Comparison of ENCODE assay signal across 21 mouse cellular contexts in the genomic region with DNA sequence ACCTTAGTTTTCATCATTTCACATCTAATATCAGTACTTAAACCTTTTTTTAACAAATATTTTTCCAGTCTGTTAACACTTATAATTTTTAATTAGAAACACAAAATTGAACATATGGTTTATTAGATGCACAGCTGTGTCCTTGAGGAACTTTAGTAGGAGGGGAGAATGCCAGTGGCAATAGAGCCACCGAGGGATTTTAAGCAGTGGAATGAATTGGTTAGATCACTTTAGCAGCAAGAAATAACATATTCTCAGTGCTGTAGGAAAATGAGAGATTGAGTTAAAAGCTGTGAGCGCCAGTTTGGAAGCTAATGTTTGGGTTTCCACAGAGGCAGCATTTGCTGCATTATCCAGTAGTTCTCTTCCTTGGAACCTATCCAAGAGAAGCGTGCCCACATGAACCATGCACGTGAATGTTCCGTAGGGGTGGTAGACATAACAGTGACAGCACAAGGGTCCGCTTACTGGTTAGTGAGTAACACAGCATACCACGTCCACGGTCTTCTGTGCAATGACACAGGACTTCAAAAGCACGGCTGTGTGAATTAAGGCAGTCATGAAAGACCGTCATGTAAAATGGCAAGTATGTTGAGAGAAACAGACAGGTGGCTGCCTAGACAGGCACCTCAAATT.
DNase-seq lines count a peak whose midpoint lies in the region; ATAC-seq and TF ChIP-seq lines count a peak whose summit lies in the region.
"Had no signal": no experiment of that assay in that cellular context is flagged by ENCODE, and none has a peak within 500 bp of the region (broad histone marks: within the 10 kb centered on the region; RNA-seq: fewer than 3 reads in every experiment).

No protein-coding gene starts in this region.

- peak; percentile 63; the same call in 1 of the 2 replicates for ATAC-seq in forebrain, embryonic 14.5 days
- ATAC-seq in hindbrain, postnatal 0 days = 0 out of 2 replicates have a peak, but pooled peaks have one; percentile 38
- ATAC-seq: activated CD4-positive, CD25-positive, alpha-beta regulatory T cell, adult 4 months; intestine, embryonic 15.5 days had no signal

- H3K4me1 ChIP-seq in forebrain, embryonic 14.5 days (ENCODE audit: control insufficient read depth, insufficient read depth, low read length) = no peaks in the 10 kb centered on the region
- H3K4me1 ChIP-seq in forebrain, embryonic 10.5 days = no peaks in the 10 kb centered on the region
- no peaks in the 10 kb centered on the region for H3K4me1 ChIP-seq in hindbrain, postnatal 0 days (ENCODE audit: insufficient read depth, low read length)
- H3K4me1 ChIP-seq: intestine, embryonic 15.5 days; limb, embryonic 13.5 days; liver, embryonic 15.5 days; stomach, embryonic 15.5 days had no signal

- no peak overlapping the region for H3K4me3 ChIP-seq in forebrain, embryonic 14.5 days (ENCODE audit: low read depth, low read length)
- no peak overlapping the region for H3K4me3 ChIP-seq in forebrain, embryonic 10.5 days
- no peak overlapping the region for H3K4me3 ChIP-seq in left cerebral cortex, adult 2 months
- H3K4me3 ChIP-seq in hindbrain, postnatal 0 days (ENCODE audit: low read length) = no peak overlapping the region
- H3K4me3 ChIP-seq: intestine, embryonic 15.5 days; limb, embryonic 13.5 days; liver, embryonic 15.5 days; myocyte; stomach, embryonic 15.5 days had no signal

- no peaks in the 10 kb centered on the region for H3K9me3 ChIP-seq in forebrain, embryonic 14.5 days (replicated peaks; ENCODE audit: control insufficient read depth, low read length)
- H3K9me3 ChIP-seq in forebrain, embryonic 10.5 days = no peaks in the 10 kb centered on the region
- H3K9me3 ChIP-seq in hindbrain, postnatal 0 days (ENCODE audit: low read length) = no peaks in the 10 kb centered on the region
- H3K9me3 ChIP-seq: intestine, embryonic 15.5 days; limb, embryonic 13.5 days; liver, embryonic 15.5 days; stomach, embryonic 15.5 days had no signal

- H3K4me2 ChIP-seq in forebrain, embryonic 14.5 days (ENCODE audit: low read length) = no peak overlapping the region
- H3K4me2 ChIP-seq in hindbrain, postnatal 0 days (ENCODE audit: low read depth, low read length) = no peak overlapping the region
- H3K4me2 ChIP-seq: intestine, embryonic 15.5 days; limb, embryonic 13.5 days; liver, embryonic 15.5 days; stomach, embryonic 15.5 days had no signal

- DNase-seq in forebrain, embryonic 14.5 days (ENCODE audit: low spot score) = peak; percentile 56
- DNase-seq in forebrain, embryonic 10.5 days (ENCODE audit: extremely low spot score, low spot score) = no peak
- DNase-seq in left cerebral cortex, adult 2 months (ENCODE audit: extremely low spot score in 1 of 2, low spot score in 2 of 2) = peak in 1 of 2 experiments; percentile 22
- no peak for DNase-seq in left cerebral cortex, postnatal 10 days (ENCODE audit: extremely low spot score in 1 of 2, low spot score in 2 of 2)
- peak; percentile 46 for DNase-seq in brain, adult 2 months (ENCODE audit: low read depth, low spot score)
- DNase-seq in hindbrain, postnatal 0 days (ENCODE audit: low spot score) = peak; percentile 33
- no peak for DNase-seq in kidney, adult 9 months
- DNase-seq: adrenal gland, postnatal 25 days; cerebellum, postnatal 14 days; gastrocnemius, postnatal 25 days; heart, postnatal 10 days; lung, postnatal 14 days; spleen, adult 18-20 months; thymus, postnatal 25 days had no signal

- H3K27ac ChIP-seq in forebrain, embryonic 14.5 days (ENCODE audit: low read depth, low read length) = no peak overlapping the region; the same call in 1 of the 2 replicates
- no peak overlapping the region for H3K27ac ChIP-seq in forebrain, embryonic 10.5 days
- peak overlapping the region; percentile 33; the same call in 1 of the 2 replicates for H3K27ac ChIP-seq in left cerebral cortex, adult 2 months
- H3K27ac ChIP-seq in hindbrain, postnatal 0 days = no peak overlapping the region; the same call in 1 of the 2 replicates
- H3K27ac ChIP-seq: intestine, embryonic 15.5 days; kidney, postnatal 0 days; limb, embryonic 13.5 days; liver, embryonic 15.5 days; stomach, embryonic 15.5 days had no signal

- peaks cover 17% of the 10 kb centered on the region; the same call in 1 of the 2 replicates for H3K36me3 ChIP-seq in forebrain, embryonic 14.5 days (ENCODE audit: control insufficient read depth, insufficient read depth, low read length)
- peaks cover 60% of the 10 kb centered on the region for H3K36me3 ChIP-seq in forebrain, embryonic 10.5 days (replicated peaks)
- peaks cover 4% of the 10 kb centered on the region for H3K36me3 ChIP-seq in hindbrain, postnatal 0 days (ENCODE audit: insufficient read depth, low read length)

- H3K9ac ChIP-seq in forebrain, embryonic 14.5 days (ENCODE audit: low read length) = no peak overlapping the region
- no peak overlapping the region for H3K9ac ChIP-seq in hindbrain, postnatal 0 days (replicated peaks; ENCODE audit: low read length)
- H3K9ac ChIP-seq: intestine, embryonic 15.5 days; limb, embryonic 13.5 days; liver, embryonic 15.5 days; stomach, embryonic 15.5 days had no signal

- H3K27me3 ChIP-seq in forebrain, embryonic 14.5 days (replicated peaks; ENCODE audit: control insufficient read depth, insufficient read depth, low read length) = no peaks in the 10 kb centered on the region
- H3K27me3 ChIP-seq in forebrain, embryonic 10.5 days (ENCODE audit: poor library complexity, severe bottlenecking) = no peaks in the 10 kb centered on the region
- H3K27me3 ChIP-seq in hindbrain, postnatal 0 days (ENCODE audit: insufficient read depth, low read length) = no peaks in the 10 kb centered on the region
- H3K27me3 ChIP-seq: intestine, embryonic 15.5 days; limb, embryonic 13.5 days; liver, embryonic 15.5 days; stomach, embryonic 15.5 days had no signal

- no peak for TF ChIP-seq CTCF in left cerebral cortex, adult 2 months (IDR thresholded peaks at IDR 0.05)
- TF ChIP-seq CTCF in hindbrain, postnatal 0 days (IDR thresholded peaks at IDR 0.05; ENCODE audit: low read depth) = no peak

- intact Hi-C loops in left cerebral cortex, adult 2 months (cut with DNase I) = no loop called here
- intact Hi-C loops in left cerebral cortex, postnatal 10 days (cut with DNase I) = no loop called here

- 69% methylated on average over 10 of the region's 10 CpGs for WGBS in forebrain, embryonic 14.5 days
- 96% methylated on average over 10 of the region's 10 CpGs for WGBS in forebrain, embryonic 10.5 days
- WGBS in hindbrain, postnatal 0 days = 69% methylated on average over 10 of the region's 10 CpGs

Comparison
In these comparisons a context has a peak if more than half of its experiments do, and no peak if none do; other contexts are left out.
1. DNase-seq: peak in forebrain, embryonic 14.5 days (single experiment), brain, adult 2 months (single experiment) and hindbrain, postnatal 0 days (single experiment); none in forebrain, embryonic 10.5 days (single experiment), left cerebral cortex, postnatal 10 days (0 of 2) and kidney, adult 9 months (single experiment).